Mouse (Mus musculus) adrenal gland (tissue): Measurements from ENCODE around the gene Fgfbp1.

Experiments used
- intact Hi-C: fragments of 180-260 bp; cut with DNase I; formaldehyde crosslinking; loops from one replicate; pipeline ENCODE4 v1.15.1; 2025

The Fgfbp1 gene

GRCm38 (mm10) chr5:43933269-43933668 lies 48.3 kb downstream of the Fgfbp1 start:
- intact Hi-C loops = no loop called here
